Mouse (Mus musculus): ENCODE data around the gene Odc1. TPM values are rescaled to one million over a fixed set of nuclear protein-coding genes. Genes with fewer than 3 reads are reported as not detected.
A peak's percentile ranks its signal among the peaks of the same experiment; 100 is the strongest.
"Not testable (repeated sequence)": the region's sequence is repeated elsewhere in the genome, so short reads cannot be mapped to it uniquely, and the experiment has no call there.

The Odc1 gene
- 10 to 100 TPM; 76.1 to 79.2 (median 77.4) TPM for total RNA-seq (2022)

GRCm38 (mm10) chr12:17544209-17545106, at the start of gene Odc1:
Odc1 (plus strand) TSS chr12:17544794.
- DNase-seq (ENCODE audit: low spot score in 2 of 2): peak; percentile 91 to 97

- DNase-seq (ENCODE audit: low spot score in 2 of 2): no peak
Observed at GRCm38 (mm10) chr12:17494809-17495208, 49.8 kb upstream of the Odc1 start.

DNA sequence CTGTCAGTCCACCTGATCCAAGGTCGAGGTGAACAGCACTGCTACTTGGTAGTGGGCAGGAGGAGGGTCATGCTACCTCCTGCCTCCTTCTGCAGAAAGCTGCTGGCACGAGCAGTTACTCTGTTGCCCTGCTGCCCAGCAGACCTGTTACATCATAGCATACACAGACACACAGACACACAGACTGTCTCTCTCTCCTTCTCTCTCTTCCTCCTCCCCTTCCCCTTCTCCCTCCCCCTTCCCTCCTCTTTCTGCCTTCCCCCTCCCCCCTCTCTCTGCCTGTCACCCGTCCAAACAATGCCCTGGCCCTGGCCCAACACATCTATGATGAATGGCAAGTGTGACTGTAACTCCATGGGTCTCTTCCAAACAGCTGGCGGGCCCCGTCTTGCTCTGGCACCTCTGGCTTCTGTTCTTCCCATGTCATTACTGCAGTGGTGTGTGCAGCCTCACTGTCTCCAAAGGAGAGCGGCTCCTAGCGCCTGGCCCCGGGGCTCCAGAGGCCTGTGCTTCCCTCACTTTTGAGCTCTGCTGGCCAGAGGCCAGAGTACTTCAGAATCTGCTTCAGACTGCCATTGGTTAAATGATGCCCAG, 48.6 kb upstream of the Odc1 start:
- DNase-seq (ENCODE audit: low spot score in 2 of 2): no peak

DNA sequence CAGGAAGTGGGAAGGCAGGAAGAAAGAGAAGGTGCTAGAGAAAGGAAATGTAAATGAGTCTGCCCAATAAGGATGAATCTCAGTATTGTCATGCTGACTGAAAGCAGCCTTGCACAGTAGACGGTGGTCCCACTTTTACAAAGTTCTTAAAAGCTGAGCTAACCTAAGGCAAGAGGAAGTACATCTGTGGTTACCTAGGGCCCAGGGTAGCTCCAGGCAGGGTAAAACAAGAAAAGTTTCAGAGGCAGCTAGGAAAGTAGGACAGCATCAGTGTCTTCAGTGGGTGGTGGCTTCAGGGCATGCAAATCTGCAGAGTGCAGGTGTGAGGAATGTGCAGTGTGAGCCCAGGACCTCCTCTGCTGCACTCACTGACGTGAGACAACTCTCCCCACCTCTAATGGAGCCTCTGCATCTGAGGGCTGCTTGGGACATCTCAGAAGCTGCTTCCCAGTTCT, 38.9 kb upstream of the Odc1 start:
- DNase-seq (ENCODE audit: low spot score in 2 of 2): no peak

DNA sequence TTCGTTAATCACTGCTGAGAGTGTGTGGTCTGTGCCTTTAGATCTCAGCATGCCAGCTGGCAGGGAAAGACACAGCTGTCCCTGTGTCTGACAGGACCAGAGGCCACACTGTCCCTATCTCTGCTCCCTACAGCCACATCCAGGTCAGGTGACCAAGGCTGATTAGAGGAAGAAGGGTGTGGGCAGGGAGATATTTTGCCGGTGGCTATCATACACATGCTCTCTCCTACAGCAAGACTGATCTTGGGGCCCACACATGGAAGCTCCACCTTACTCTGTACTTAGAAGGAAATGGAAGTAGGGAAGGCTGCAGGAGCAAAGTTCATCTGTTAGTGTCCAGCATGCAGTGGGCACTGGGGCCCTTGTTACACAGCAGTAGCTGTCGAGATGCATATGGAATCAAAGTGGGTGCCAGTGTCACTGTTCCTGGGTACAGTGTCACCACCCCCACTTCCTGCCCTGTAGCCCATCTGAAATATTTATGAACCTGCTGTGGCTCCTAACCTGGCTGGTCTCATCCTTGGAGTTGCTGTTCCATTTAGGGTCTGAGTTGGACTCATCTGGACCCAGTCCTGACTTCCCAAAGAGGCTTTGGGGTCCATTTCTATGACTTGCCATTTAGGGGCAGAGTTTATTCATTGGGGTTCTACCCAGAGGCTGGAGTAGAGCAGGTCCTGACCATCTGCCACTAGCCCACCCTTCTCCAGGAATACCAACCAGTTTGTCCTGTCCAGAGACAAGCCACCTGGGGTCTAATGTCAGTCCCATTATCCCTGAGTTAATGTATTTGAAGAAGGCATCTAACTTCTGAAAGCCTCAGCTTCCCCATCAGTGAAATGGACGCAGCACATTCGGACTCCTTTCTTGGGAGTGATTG, 38.2 kb upstream of the Odc1 start:
- no peak for DNase-seq (ENCODE audit: low spot score in 2 of 2)

GRCm38 (mm10) chr12:17506994-17507542, 37.5 kb upstream of the Odc1 start:
- no peak for DNase-seq (ENCODE audit: low spot score in 2 of 2)

GRCm38 (mm10) chr12:17509310-17509709, 35.3 kb upstream of the Odc1 start:
- no peak for DNase-seq (ENCODE audit: low spot score in 2 of 2)

DNA sequence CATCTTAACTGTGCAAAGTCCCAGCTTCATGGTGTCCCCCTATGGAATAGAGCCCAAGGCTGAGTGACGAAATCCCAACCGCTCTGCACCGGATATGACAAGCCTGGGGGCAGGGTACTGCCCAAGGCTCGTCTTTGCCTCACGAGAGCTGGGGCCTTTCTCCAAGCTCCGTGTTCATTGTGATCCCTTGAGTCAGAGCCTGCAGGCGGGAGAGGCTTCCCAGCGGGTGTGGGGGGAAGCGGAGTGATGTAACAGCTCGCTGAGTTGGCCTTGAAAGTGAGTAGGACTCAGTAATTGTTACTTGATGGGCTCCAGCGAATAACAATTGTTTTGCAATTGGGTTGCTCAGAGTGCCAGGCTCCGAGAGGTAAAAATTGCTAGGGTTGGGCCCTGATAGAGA, 34.4 kb upstream of the Odc1 start:
- DNase-seq (ENCODE audit: low spot score in 2 of 2): no peak

DNA sequence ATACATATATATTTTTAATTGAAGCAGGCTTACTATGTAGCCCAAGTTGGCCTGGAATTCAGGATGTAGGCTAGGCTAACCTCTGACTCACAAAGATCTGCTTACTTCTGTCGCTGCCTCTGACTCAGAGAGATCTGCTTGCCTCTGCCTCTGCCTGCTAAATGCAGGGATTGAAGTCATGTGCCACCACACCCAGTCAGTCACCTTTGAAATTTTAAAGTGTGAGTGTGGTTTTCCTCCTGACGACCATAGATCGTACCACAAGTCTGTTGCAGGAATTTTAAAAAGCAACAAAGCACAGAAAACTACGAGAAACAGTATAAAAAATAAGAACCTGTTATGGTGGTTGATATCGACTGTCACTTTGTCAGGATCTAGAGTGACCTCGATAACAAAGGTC, 33.6 kb upstream of the Odc1 start:
- peak in 1 of 2 experiments; percentile 1 for DNase-seq (ENCODE audit: low spot score in 2 of 2)

- DNase-seq (ENCODE audit: low spot score in 2 of 2): no peak
Observed at GRCm38 (mm10) chr12:17529180-17529579, 15.4 kb upstream of the Odc1 start.

DNA sequence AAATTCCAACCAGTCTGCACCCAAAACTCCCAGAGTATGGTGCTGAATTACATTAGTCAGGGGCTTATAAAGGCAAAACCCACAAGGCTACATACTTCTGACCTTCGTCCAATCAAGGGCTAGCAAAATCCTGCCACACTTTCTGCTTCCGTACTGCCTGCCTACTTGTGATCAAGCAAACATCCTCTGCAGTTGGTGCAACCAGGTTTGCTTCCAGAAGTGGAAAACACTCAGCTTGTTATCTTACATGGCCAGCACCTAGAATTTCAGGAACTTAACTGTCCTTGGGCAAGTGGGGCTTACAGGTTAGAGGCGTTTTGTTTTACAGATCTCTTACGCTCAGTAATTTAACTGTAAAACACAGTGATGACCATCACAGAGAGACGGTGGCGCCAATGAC, 14.9 kb upstream of the Odc1 start:
- no peak for DNase-seq (ENCODE audit: low spot score in 2 of 2)

- no peak for DNase-seq (ENCODE audit: low spot score in 2 of 2)
Observed at GRCm38 (mm10) chr12:17530825-17531224, 13.8 kb upstream of the Odc1 start.

DNA sequence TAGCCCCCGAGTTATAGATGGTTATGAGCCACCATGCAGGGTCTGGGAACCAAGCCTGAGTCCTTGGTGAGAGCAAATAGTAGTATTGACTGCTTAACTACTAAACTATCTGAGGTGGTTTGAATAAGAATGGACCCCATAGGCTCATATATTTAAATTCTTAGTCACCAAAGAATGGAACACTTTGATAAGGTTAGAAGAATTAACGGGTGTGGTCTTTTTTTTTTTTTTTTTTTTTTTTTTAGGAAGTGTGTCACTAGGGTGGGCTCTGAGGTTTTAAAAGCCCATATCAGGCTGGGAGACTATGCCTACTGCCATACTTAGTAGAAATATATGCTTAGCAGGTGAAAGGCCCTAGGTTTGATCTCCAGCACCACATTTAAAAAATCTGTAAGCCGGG, 8.4 kb upstream of the Odc1 start:
- no peak for DNase-seq (ENCODE audit: low spot score in 2 of 2)

GRCm38 (mm10) chr12:17537147-17537546, 7.4 kb upstream of the Odc1 start:
- no peak for DNase-seq (ENCODE audit: low spot score in 2 of 2)

GRCm38 (mm10) chr12:17538087-17538486, 6.5 kb upstream of the Odc1 start:
- no peak for DNase-seq (ENCODE audit: low spot score in 2 of 2)

DNA sequence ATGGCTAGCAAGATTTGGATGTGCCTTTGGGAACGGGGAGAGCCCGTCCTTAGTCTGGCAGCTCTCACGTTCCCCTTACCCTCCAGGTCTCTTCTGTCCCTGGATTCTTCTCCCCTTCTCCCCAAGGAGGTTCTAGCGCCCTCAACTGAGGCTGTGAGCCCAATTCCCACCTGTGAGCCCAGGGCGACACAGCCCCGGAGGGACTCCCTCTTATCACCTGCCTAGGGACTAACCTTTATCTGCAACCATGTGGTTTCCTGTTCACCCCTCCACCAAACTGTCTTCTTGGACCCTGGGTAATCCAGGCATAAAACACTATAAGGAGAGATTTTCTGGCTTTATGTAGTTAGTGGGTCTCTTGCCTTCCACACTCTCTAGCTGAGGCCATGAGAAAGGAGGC, 5.6 kb upstream of the Odc1 start:
- no peak for DNase-seq (ENCODE audit: low spot score in 2 of 2)

GRCm38 (mm10) chr12:17540040-17540552, 4.5 kb upstream of the Odc1 start:
- DNase-seq (ENCODE audit: low spot score in 2 of 2): no peak

DNA sequence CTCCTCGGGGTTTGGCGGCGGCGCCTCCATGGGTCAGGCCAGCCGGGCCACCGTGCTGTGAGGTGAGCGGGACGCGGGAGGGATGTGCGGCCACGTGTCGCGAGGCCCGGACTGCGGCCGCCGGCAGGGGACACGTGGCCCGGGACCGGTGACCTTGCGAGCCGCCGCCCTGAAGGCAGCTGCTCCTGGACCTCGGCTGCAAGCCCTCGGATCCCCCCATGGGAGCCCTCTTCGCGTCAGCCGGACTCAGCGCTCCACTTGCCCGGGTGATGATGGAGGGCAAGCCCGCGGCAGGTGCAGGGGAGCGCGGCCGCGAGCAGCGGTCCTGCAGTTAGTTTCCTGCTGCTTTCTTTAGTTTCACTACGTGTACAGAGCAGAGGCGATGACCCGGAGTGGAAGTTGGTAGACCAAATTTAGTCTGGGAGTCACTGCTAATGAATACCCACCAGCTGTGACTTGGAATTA, 545 bp downstream of the Odc1 start:
- DNase-seq (ENCODE audit: low spot score in 2 of 2): peak in 1 of 2 experiments; percentile 36

DNA sequence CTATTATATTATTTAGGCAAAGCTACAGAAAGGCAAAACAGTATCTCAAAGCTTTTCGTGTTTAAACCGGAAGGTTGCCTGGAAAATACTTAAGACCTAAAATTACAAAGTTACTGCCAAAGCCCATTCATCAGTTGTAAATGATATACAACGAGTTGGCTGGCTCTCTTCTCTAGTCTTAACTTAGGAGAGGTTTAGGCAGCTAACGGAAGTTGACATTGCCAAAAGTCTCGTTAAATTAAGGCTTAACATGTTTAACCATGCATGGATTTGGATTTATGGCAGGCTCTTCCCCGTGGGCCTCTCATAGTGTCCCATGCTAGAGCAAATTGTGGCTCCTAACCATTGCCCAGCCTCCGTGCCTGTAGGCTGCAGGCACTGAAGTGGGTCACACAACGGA, 1.3 kb downstream of the Odc1 start:
- DNase-seq (ENCODE audit: low spot score in 2 of 2): no peak

DNA sequence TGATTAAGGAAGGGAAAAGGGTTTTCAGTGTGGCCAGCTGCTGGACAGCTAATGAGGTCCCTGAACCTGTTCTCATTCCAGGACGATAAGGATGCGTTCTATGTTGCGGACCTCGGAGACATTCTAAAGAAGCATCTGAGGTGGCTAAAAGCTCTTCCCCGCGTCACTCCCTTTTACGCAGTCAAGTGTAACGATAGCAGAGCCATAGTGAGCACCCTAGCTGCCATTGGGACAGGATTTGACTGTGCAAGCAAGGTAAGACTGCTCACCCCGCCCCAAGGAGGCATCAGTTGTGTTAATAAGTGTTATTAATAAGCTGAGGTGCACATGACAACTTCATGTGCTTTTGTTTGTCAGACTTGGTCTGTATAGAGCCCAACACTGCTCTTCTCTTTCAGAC, 3.0 kb downstream of the Odc1 start:
- DNase-seq (ENCODE audit: low spot score in 2 of 2): not testable (repeated sequence)

DNA sequence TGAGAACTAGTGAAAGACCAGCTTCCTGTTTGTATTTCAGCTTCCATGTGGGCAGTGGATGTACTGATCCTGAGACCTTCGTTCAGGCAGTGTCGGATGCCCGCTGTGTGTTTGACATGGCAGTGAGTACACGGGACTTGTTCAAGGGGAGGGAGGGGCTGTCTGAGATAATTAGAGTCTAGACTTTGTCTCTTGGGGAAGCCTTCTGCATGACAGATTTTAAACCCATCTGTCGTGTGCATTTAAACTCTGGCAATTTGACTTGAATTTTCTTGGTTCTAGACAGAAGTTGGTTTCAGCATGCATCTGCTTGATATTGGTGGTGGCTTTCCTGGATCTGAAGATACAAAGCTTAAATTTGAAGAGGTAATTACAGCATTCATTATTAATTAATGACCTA, 3.9 kb downstream of the Odc1 start:
- DNase-seq (ENCODE audit: low spot score in 2 of 2): no peak

Measured in left cerebral cortex, adult 8-10 months (tissue).